Mouse (Mus musculus): Measurements from ENCODE around the gene Twnk.
A peak's percentile ranks its signal among the peaks of the same experiment; 100 is the strongest.

Twnk gene

GRCm38 (mm10) chr19:45003740-45004516 is 1.5 kb upstream of the Twnk start:
- DNase-seq = no peak

DNA sequence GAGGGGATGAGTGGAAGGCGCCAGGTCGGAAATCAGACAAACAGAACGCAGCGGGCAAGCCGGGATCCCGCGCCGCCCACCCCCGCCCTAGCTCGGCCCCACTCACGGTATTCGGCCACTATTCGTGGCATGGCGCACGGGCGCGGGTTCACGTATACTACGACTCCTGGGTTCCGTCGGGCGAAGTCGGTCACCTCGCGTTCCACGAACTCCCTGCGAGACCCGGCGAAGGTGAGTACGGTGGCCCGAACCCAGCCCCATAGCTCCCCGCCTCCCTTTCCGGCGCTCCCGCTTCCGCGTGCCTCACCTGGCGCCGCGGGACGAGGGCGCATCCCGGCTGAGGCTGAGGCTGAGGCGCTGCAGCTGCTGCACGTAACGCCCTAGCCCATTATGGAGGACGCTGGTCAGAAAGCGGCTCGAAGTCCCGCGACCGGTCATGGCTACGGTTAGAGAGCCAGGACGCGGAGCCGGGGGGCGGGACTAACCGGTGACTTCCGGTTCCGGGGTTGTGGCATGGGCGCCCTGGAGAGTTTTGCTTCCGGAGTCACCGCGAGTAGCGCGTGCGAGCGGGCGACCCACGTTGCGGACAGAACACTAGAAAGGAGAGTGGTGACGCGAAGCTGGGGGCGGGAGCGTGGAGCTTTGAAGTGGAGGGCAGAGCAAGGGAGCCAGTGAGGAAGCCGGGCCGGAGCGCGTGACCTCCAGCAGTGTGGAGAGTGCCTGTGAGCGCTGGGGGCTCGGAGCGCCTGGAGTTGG is 672 bp downstream of the Twnk start, which contains the start of gene Mrpl43:
Gene Mrpl43 (minus strand): TSS at position 486 of the 756 bp plus-strand sequence.
- DNase-seq = peak; percentile 96

- DNase-seq = peak in 1 of 2 experiments; percentile 28
Observed at GRCm38 (mm10) chr19:45007021-45007420, 1.6 kb downstream of the Twnk start.

DNA sequence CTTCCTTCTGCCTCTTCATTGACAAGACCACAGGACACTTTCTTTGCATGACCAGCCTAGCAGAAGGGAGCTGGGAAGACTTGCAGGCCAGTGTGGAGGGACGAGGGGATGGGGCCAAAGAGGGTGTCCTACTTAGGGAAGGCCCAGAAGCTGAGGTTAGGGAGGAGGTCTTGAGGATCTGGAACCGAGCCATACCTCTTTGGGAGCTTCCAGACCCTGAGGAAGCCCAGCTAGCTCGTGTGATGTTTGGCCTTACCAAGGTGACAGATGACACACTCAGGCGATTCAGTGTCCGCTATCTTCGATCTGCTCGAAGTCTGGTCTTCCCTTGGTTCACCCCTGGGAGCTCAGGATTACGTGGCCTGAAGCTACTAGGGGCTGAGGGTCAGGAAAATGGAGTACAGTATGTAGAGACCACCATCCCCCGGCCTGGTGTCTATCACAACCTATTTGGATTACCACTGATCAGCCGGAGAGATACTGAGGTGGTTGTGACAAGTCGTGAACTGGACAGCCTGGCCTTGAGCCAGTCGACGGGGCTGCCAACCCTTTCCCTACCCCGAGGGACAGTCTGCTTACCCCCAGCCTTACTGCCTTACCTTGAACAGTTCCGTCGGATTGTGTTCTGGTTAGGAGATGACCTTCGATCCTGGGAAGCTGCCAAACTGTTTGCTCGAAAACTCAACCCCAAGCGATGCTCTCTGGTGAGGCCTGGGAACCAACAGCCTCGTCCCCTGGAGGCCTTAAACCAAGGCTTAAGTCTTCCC is 2.1 kb downstream of the Twnk start:
- peak in 1 of 2 experiments; percentile 24 for DNase-seq

- DNase-seq = no peak
Observed at GRCm38 (mm10) chr19:45010646-45011045, 5.2 kb downstream of the Twnk start.

GRCm38 (mm10) chr19:45012219-45012618 is 6.8 kb downstream of the Twnk start:
- no peak for DNase-seq

- DNase-seq = peak in 1 of 2 experiments; percentile 52
Observed at GRCm38 (mm10) chr19:45012636-45013035, 7.2 kb downstream of the Twnk start.

DNA sequence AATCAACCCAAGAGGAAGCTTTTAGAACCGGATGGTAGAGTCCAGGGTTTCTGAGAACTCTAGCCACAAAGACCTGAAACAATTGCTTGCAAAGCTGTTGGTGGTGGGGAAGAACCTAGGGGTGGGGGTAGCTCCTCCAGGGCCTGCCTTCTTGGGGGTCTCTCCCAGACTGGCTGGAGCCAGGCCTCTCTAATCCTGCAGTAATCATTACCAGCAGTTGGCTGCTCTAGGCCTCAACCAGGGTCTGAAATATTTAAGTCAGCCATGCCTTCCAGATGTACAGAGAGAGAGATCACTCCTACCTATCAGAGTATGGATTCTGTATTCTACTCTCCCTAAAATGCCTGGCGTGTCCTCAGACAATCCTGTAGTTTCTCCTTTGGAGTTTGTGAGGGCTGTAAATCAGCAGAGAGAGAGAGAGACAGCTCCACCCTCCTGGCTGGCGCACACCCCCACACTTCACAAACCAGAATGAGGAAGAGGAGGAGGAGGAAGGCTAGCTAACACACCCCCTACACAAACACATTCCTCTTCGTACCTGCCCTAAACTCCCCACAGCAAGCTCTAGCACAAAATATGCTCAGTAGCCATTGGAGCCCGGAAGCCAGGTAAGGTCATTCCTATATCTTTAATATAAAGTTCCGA is 8.2 kb downstream of the Twnk start:
- no peak for DNase-seq

DNA sequence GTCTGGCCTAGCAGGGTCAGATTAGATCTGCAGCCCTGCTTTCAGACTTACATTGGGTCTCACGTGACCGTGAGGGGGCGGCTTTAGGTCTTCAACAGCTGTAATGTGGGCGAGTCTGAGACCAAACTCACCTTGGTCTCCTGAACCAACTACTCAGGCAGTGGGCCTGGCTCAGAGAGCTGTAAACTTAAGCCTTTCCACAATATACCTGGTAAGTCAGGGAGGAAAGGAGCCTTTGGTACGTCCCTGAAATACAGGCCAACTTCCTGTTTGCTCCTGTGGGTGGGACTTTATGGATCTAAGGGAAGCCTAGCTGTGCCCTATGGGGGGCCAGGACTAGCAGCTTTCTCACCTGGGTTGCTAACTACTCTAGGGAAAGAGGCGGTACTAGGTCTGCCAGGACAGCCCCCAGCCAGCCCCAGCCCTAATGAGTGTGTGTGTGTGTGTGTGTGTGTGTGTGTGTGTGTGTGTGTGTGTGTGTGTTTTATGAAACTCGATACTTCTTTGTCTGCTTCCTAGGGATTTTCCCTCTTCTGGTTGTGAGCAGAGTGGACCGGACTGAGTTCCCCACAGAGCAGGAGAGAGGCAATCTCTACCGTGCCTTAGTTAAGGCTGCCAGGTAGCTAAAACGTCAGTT is 9.0 kb downstream of the Twnk start, which contains the start of gene Lzts2:
Gene Lzts2 (plus strand): TSS at position 80 of the 637 bp plus-strand sequence.
- no peak for DNase-seq

DNA sequence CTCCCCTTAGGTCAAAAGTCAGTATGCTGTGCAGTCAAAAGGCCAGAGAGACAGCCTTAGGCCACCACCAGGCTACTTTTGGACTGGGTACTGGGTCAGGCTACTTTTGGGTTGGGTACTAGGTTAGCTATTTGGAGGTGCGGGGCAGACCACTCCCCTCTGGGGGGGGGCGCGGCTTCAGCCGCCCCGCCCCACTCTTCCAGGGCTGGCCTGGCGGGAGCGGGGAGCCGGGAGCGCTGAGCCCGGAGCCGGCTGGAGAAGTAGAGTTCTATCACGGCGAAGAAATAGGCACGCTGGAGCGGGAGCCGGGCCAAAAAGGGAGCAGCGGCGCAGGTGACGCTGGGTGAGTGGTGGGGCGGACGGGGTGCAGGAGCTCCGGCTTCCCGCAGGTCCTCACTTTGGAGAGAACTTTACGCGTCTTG is 9.5 kb downstream of the Twnk start:
- peak; percentile 66 to 76 for DNase-seq

GRCm38 (mm10) chr19:45015518-45016281 is 10.2 kb downstream of the Twnk start:
- DNase-seq = peak; percentile 75 to 78

GRCm38 (mm10) chr19:45016341-45017215 is 11.1 kb downstream of the Twnk start:
- DNase-seq = peak; percentile 83 to 87

DNA sequence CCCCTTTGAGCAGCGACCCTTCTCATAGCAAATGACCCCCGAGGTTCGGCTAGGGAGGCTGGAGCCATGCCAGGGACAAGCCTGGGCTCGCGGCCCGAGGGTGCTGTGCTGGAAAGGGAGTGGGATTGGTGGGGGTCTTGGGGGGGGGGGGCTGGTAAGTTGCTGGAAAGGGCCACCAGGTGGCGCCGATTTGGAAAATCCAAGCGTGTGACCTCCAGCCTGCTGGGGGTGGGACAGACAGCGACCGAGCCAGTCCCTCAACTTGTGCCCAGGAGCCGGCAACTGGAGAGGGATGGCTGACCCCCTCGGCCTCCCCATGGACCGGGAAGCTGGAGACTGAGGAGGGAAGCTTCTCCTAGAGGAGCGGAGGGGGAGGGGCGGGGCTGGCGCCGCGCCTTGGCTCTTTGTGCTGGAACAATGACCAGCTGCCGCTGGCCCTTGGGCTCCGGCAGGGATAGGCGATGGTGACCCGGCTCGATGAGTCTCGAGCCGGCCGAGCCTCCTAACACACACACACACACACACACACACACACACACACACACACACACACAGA is 11.8 kb downstream of the Twnk start:
- DNase-seq = peak; percentile 80 to 85

DNA sequence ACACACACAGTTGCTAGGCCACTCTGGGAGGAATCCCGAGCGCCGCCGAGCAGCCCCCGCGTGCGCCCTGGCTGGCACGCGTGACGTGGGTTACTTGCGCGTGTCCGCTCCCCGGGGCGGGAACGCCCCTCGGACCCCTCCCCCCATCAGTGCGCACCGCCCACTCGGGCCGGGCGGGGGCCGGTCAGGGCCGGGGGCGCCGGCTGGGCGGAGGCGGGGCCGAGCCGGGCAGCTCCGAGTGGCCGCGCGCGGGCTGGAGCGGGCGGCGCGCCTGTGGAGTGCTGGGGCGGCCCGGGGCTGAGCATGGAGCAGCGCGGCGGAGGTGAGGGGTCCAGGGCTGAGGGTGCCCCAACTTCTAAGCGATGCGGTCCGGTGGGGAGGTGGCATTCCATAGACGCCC is 12.4 kb downstream of the Twnk start:
- peak; percentile 66 to 83 for DNase-seq

DNA sequence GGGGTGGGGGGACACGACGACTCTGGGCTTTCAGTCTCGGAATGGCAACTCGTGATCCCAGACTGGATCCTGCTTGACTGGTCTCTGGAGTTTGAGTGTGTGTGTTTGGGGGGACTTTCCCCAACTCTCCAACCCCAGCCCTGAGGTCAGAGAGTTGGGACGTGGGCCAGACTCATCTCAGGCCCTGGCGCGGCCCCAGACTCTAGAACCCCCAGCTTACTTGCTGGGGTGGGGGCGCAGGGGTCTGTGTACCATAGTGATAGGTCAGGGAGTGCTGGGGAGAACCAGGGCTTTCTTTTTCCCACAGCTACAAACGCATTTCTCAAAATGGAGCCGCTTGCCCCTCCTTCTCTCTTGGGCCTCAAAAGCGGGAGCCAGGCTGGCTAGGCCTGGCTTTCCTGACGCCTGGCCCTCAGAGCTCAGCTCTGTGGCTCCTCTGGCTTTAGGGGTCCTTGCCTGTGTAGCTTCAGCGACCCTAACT is 12.9 kb downstream of the Twnk start:
- DNase-seq = peak in 1 of 2 experiments; percentile 62

GRCm38 (mm10) chr19:45020348-45020747 is 14.9 kb downstream of the Twnk start:
- DNase-seq = no peak

- no peak for DNase-seq
Observed at GRCm38 (mm10) chr19:45021362-45021761, 15.9 kb downstream of the Twnk start.

DNA sequence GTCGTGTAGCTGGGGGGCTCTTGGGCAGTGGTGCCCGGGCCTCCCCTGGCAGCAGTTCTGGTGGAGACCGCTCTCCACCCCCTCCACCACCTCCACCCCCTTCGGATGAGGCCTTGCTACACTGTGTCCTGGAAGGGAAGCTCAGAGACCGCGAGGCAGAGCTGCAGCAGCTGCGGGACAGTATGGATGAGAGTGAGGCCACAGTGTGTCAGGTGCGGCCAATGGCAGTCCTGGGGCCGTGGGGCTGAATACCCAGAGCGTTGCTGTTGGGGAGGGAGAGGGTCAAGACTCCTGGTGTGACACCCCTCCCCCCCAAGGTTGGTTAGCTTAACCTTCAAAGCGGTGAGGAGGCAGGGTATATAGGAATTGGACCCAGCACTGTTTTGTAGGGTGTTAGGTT is 18.5 kb downstream of the Twnk start:
- no peak for DNase-seq

GRCm38 (mm10) chr19:45024775-45025174 is 19.3 kb downstream of the Twnk start:
- DNase-seq = no peak
